Mouse (Mus musculus) limb, embryonic 15.5 days (tissue): ENCODE measurements around the gene Lce1e. TPM values are rescaled to one million over a fixed set of nuclear protein-coding genes. Genes with fewer than 3 reads are reported as not detected.

Experiments
- polyA plus RNA-seq: library from polyadenylated mRNA; unstranded; fragments of >200 nt; fragmentation: Nextera tagmentation; extraction: Ambion mirVana; gene quantifications from 2 replicates; pipeline ENCODE4 v1.2.1, GENCODE M21; 2015

The Lce1e gene
- polyA plus RNA-seq, 1 experiment from 2014 or later = 0.84 TPM

Other genes with a start within 250 kb of the Lce1e start
- gene Sprr1a, start 223.2 kb downstream of the Lce1e start, polyA plus RNA-seq = 152 and 183 TPM in 2 replicates
- gene Sprr4, start 208.6 kb downstream of the Lce1e start, polyA plus RNA-seq = not detected in 2 replicates
- gene 2310046K23Rik, start 174.6 kb downstream of the Lce1e start, polyA plus RNA-seq = 7.9 and 9.3 TPM in 2 replicates
- gene Ivl, start 135.3 kb downstream of the Lce1e start, polyA plus RNA-seq = 19.2 and 25.9 TPM in 2 replicates
- not detected in 2 replicates for gene Smcp, start 120.1 kb downstream of the Lce1e start, polyA plus RNA-seq
- gene 2210017I01Rik, start 101.6 kb downstream of the Lce1e start, polyA plus RNA-seq = 0.37 TPM in 1 of 2 replicates, not detected in the other
- gene Lce6a, start 87.4 kb downstream of the Lce1e start, polyA plus RNA-seq = 7.3 and 8.9 TPM in 2 replicates
- 1.5 and 9.5 TPM in 2 replicates for gene Lce1a1, start 60.8 kb downstream of the Lce1e start, polyA plus RNA-seq
- 0.33 and 1.3 TPM in 2 replicates for gene Lce1b, start 52.1 kb downstream of the Lce1e start, polyA plus RNA-seq
- 3.2 and 14.9 TPM in 2 replicates for gene Lce1a2, start 38.8 kb downstream of the Lce1e start, polyA plus RNA-seq
- 2.9 and 15.4 TPM in 2 replicates for gene Lce1c, start 29.8 kb downstream of the Lce1e start, polyA plus RNA-seq
- 0.77 and 2.2 TPM in 2 replicates for gene Lce1d, start 21.9 kb downstream of the Lce1e start, polyA plus RNA-seq
- gene Lce1f, start 11.3 kb upstream of the Lce1e start, polyA plus RNA-seq = 1.5 and 5.1 TPM in 2 replicates
- gene Gm38119, start 30.0 kb upstream of the Lce1e start, polyA plus RNA-seq = not detected in 2 replicates
- 0.97 and 2.9 TPM in 2 replicates for gene Lce1g, start 43.3 kb upstream of the Lce1e start, polyA plus RNA-seq
- gene Lce1h, start 56.0 kb upstream of the Lce1e start, polyA plus RNA-seq = 0.73 and 2.0 TPM in 2 replicates
- 2.0 and 6.3 TPM in 2 replicates for gene Lce1i, start 69.8 kb upstream of the Lce1e start, polyA plus RNA-seq
- gene Lce1j, start 81.4 kb upstream of the Lce1e start, polyA plus RNA-seq = 0.91 and 1.7 TPM in 2 replicates
- 1.3 TPM in 1 of 2 replicates, not detected in the other for gene Lce1k, start 98.8 kb upstream of the Lce1e start, polyA plus RNA-seq
- gene Kprp, start 118.2 kb upstream of the Lce1e start, polyA plus RNA-seq = 1.2 and 5.7 TPM in 2 replicates
- gene Lce1l, start 142.2 kb upstream of the Lce1e start, polyA plus RNA-seq = 1.8 and 5.4 TPM in 2 replicates
- gene 2310050C09Rik, start 161.1 kb upstream of the Lce1e start, polyA plus RNA-seq = 1.1 and 4.7 TPM in 2 replicates
- gene Lce3a, start 217.2 kb upstream of the Lce1e start, polyA plus RNA-seq = 0.60 TPM in 1 of 2 replicates, not detected in the other
- not detected in 2 replicates for gene Lce3b, start 223.9 kb upstream of the Lce1e start, polyA plus RNA-seq
- 4.7 and 11.3 TPM in 2 replicates for gene Lce3c, start 235.4 kb upstream of the Lce1e start, polyA plus RNA-seq
- not detected in 2 replicates for gene Lce3d, start 248.3 kb upstream of the Lce1e start, polyA plus RNA-seq